Mouse (Mus musculus) heart, postnatal 0 days (tissue): ENCODE measurements around the gene Gm49383. TPM values are rescaled to one million over a fixed set of nuclear protein-coding genes. Genes with fewer than 3 reads are reported as not detected.
A peak's percentile ranks its signal among the peaks of the same experiment; 100 is the strongest.

Experiments
- ATAC-seq: fragments of 200-750 bp; cut with Nextera tagmentation; 2 replicates; pipeline ENCODE4 v1.8.0; 2017; ENCODE audit warnings: low read depth, moderate number of reproducible peaks, moderate library complexity; ENCODE audit not compliant: insufficient read depth
- DNase-seq: peaks from one replicate; pipeline ENCODE4 v3.0.0-alpha.2; 2016; ENCODE audit warnings: low spot score
- H3K27ac ChIP-seq: fragments of 300-500 bp; sonication (generic); 2 replicates; pipeline ENCODE4 v1.5.1; 2014; ENCODE audit warnings: low read depth, mild to moderate bottlenecking
- H3K27me3 ChIP-seq: fragments of 300-500 bp; sonication (generic); 2 replicates; pipeline ENCODE4 v1.6.1; 2014; ENCODE audit warnings: low read length, mixed read lengths; ENCODE audit not compliant: control insufficient read depth, insufficient read depth
- H3K36me3 ChIP-seq: fragments of 300-500 bp; sonication (generic); replicated peaks from 2 replicates; pipeline ENCODE4 v1.6.1; 2014; ENCODE audit warnings: low read length, mixed read lengths; ENCODE audit not compliant: control insufficient read depth, insufficient read depth
- H3K4me1 ChIP-seq: fragments of 300-500 bp; sonication (generic); 2 replicates; pipeline ENCODE4 v1.6.1; 2014; ENCODE audit warnings: antibody characterized with exemption; ENCODE audit not compliant: control insufficient read depth, insufficient read depth
- H3K4me2 ChIP-seq: fragments of 300-500 bp; sonication (generic); 2 replicates; pipeline ENCODE4 v1.6.1; 2014; ENCODE audit warnings: low read depth, mild to moderate bottlenecking, low read length, moderate library complexity
- H3K4me3 ChIP-seq: fragments of 300-500 bp; sonication (generic); 2 replicates; pipeline ENCODE4 v1.5.1; 2014; ENCODE audit warnings: low read depth, low read length
- H3K9ac ChIP-seq: fragments of 300-500 bp; sonication (generic); replicated peaks from 2 replicates; pipeline ENCODE4 v1.6.1; 2014; ENCODE audit warnings: low read depth, low read length, mixed read lengths
- H3K9me3 ChIP-seq: fragments of 300-500 bp; sonication (generic); replicated peaks from 2 replicates; pipeline ENCODE4 v1.6.1; 2016; ENCODE audit warnings: low read length; ENCODE audit not compliant: control insufficient read depth
- CTCF ChIP-seq: IDR thresholded peaks from 2 replicates; pipeline ENCODE4 v1.5.1; 2016; ENCODE audit warnings: antibody characterized with exemption, control low read depth, low read depth
- EP300 ChIP-seq: IDR thresholded peaks from 2 replicates; pipeline ENCODE4 v1.6.1; 2016; ENCODE audit warnings: antibody characterized with exemption, low read depth
- WGBS: fragments of 180-500 bp; shearing (Covaris S2); extraction: QIAGEN DNeasy Blood & Tissue Kit; methylation state at CpG from one replicate; pipeline ENCODE4 v1.1.7; 2014; 5-methylcytosine and 5-hydroxymethylcytosine counted together
- polyA plus RNA-seq: library from polyadenylated mRNA; unstranded; fragments of >200 nt; fragmentation: Nextera tagmentation; extraction: Ambion mirVana; gene quantifications from 2 replicates; pipeline ENCODE4 v1.2.1, GENCODE M21; 2015
- total RNA-seq: library from RNA; depleted of rRNA; stranded (reverse); fragments of >200 nt; gene quantifications from 2 replicates; pipeline ENCODE4 v1.2.3, GENCODE M21; 2014; ENCODE audit warnings: low replicate concordance

Gm49383 gene
- total and polyA plus RNA-seq, 2 experiments from 2014 or later = 6.3 to 7.9 TPM

DNA sequence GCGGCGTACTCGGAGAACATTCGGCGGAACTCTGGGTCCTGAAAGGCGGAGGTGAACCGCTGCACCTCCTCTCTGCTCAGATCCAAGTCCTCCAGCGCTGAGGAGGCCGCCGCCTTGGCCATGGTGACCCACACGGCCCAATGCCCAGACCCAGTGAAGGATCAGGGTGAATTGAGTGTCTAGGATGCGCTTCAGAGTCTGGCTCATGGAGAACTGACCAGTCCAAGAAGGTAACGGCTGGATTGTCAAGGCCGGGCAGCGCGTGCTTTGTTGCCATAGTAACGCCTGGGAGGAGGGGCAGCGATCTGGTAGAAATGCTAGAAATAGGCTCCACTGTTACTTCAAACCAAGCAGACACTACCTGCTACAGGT, 1.2 kb upstream of the Gm49383 start, which contains the start of gene Dnaaf2:
Gene Dnaaf2 (minus strand): TSS at position 266 of the 372 bp plus-strand sequence.
- Histone ChIP-seq H3K4me2 (peak within 1 kb of the TSS; percentile 93), H3K9me3 (no peaks in the 10 kb centered on the region), H3K27ac (peak within 1 kb of the TSS; percentile 86), H3K9ac (peak within 1 kb of the TSS; percentile 86), H3K4me1 (peaks cover 4% of the 10 kb centered on the region; the same call in 1 of the 2 replicates), H3K36me3 (peaks cover 23% of the 10 kb centered on the region), H3K4me3 (peak within 1 kb of the TSS; percentile 99), H3K27me3 (no peaks in the 10 kb centered on the region)
- WGBS = 0% methylated on average over 18 of the region's 18 CpGs
- DNase-seq = peak; percentile 51
- ATAC-seq = peak; percentile 28; the same call in 1 of the 2 replicates
- TF ChIP-seq EP300 (no peak), CTCF (no peak)

DNA sequence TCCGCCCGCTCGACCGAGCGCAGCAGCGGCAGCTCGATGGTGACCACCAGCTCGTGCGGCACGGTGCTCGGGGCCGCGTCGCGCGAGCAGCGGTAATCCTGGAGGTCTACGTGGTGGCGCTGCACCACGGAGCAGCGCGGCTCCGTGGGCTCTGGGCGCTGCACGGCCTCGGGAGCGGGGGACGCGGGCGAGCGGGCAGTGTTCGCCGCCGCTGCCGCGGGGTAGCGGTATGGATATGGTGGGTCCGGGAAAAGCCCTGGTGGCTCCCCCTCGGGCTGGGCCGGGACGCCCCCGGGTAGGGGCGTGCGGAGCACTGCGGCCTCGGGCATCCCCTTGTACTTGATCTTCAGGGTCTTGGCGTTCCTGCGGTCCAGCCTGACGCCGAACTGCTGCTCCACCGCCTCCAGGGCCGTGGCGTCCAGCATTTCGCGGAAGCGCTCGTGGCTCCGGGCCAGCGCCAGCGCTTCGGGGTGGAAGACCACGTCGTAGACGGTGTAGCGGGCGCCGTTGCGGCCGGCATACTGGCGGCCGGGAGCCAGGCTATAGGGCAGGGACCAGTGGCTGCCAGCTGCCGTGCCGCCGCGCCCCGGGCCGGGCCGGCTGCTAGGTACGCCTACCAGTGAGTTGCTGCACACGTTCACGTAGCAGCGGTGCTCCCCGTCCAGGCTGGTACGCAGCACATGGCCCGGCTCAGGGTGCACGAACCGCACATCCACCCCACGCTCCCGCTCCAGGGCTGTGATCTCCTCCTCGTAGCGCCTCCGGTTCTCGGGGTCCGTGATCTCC, 667 bp upstream of the Gm49383 start:
- peak overlapping the region; percentile 86 for H3K9ac ChIP-seq
- no peaks in the 10 kb centered on the region for H3K9me3 ChIP-seq
- TF ChIP-seq EP300 (no peak), CTCF (no peak)
- H3K36me3 ChIP-seq = peaks cover 18% of the 10 kb centered on the region
- under 1% methylated on average over 89 of the region's 94 CpGs for WGBS
- peak overlapping the region; percentile 86 for H3K27ac ChIP-seq
- peak overlapping the region; percentile 93 for H3K4me2 ChIP-seq
- peaks cover 4% of the 10 kb centered on the region; the same call in 1 of the 2 replicates for H3K4me1 ChIP-seq
- ATAC-seq (peak; percentile 64), DNase-seq (peak; percentile 25)
- no peaks in the 10 kb centered on the region for H3K27me3 ChIP-seq
- peak overlapping the region; percentile 99 for H3K4me3 ChIP-seq

DNA sequence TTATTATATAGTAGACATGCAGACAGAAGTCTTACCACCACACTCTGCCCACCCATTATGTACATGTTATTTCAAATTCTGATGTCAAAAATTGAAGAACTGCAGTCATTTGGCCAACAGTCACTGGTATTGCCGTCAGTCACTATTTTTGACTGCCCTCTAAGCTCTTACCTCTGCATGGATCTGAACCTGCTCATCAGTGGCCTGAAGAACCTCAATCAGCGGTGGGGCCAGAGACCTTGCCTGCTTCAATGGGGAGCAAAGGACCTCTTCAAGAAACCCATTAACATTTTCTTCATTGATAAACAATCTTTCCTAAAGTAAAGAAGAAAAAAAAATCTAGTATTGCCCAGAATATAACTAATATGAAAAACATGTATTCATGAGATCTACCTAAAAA, 4.3 kb downstream of the Gm49383 start:
- WGBS = 82% methylated on average over 2 of the region's 2 CpGs

DNA sequence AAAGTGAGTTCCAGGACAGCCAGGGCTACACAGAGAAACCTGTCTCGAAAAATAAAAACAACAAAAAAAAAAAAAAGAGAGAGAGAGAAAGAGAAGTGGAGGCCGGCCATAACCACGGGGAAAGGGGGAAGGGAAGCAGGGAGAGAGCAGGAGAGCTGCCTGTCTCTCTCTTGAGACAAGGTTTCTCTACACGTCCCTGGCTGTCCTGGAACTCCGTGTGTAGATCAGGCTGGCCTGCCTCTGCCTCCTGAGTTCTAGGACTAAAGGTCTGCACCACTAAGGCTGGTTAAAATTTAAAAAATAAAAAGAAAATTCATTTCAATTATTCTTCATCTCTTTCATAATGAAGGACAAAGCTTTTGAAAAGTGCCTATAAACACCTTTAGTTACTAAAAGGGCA, 5.5 kb downstream of the Gm49383 start:
- TF ChIP-seq EP300 = no peak
- TF ChIP-seq CTCF = no peak
- Histone ChIP-seq H3K4me1 (peaks cover 13% of the 10 kb centered on the region), H3K36me3 (peaks cover 22% of the 10 kb centered on the region; the same call in 1 of the 2 replicates), H3K9me3 (no peaks in the 10 kb centered on the region), H3K27ac (no peak overlapping the region), H3K27me3 (no peaks in the 10 kb centered on the region), H3K9ac (no peak overlapping the region), H3K4me2 (no peak overlapping the region), H3K4me3 (no peak overlapping the region)
- DNase-seq (no peak), ATAC-seq (no peak)
- 85% methylated on average over 5 of the region's 5 CpGs for WGBS

More for the DNA sequence above, 4.3 kb downstream of the Gm49383 start:
- DNase-seq = no peak
- no peak overlapping the region for H3K27ac ChIP-seq
- no peaks in the 10 kb centered on the region for H3K9me3 ChIP-seq
- no peak for TF ChIP-seq CTCF
- TF ChIP-seq EP300 = no peak
- H3K4me2 ChIP-seq = no peak overlapping the region
- no peak for ATAC-seq
- 0 out of 2 replicates have a peak, but pooled peaks cover 15% of the 10 kb centered on the region for H3K36me3 ChIP-seq
- H3K4me3 ChIP-seq = no peak overlapping the region
- peaks cover 4% of the 10 kb centered on the region; the same call in 1 of the 2 replicates for H3K4me1 ChIP-seq
- no peak overlapping the region for H3K9ac ChIP-seq
- no peaks in the 10 kb centered on the region for H3K27me3 ChIP-seq

DNA sequence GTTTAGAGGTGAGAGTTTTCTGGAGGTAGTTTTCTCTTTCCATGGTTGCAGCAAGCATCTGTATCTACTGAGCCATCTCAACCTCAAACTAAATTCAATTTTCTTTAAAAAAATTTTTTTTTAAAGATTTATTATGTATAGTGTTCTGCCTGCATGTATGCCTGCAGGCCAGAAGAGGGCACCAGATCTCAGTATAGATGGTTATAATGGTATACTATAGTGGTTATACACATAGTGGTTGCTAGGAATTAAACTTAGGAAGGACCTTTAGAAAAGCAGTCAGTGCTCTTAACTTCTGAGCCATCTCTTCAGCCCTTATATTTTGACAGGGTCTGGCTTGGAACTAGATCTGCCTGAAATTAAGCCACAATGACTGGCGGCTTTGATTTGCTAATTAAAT, 6.4 kb downstream of the Gm49383 start:
- peak; percentile 36 for TF ChIP-seq CTCF
- no peak for TF ChIP-seq EP300
- ATAC-seq (peak; percentile 41; the same call in 1 of the 2 replicates), DNase-seq (no peak)
- peaks cover 22% of the 10 kb centered on the region; the same call in 1 of the 2 replicates for H3K36me3 ChIP-seq
- no peak overlapping the region for H3K4me2 ChIP-seq
- peak overlapping the region; percentile 47; the same call in 1 of the 2 replicates for H3K27ac ChIP-seq
- no peak overlapping the region for H3K4me3 ChIP-seq
- no peaks in the 10 kb centered on the region for H3K27me3 ChIP-seq
- peaks cover 12% of the 10 kb centered on the region for H3K4me1 ChIP-seq
- WGBS = 100% methylated on average over 1 of the region's 1 CpGs
- H3K9me3 ChIP-seq = no peaks in the 10 kb centered on the region
- H3K9ac ChIP-seq = no peak overlapping the region

DNA sequence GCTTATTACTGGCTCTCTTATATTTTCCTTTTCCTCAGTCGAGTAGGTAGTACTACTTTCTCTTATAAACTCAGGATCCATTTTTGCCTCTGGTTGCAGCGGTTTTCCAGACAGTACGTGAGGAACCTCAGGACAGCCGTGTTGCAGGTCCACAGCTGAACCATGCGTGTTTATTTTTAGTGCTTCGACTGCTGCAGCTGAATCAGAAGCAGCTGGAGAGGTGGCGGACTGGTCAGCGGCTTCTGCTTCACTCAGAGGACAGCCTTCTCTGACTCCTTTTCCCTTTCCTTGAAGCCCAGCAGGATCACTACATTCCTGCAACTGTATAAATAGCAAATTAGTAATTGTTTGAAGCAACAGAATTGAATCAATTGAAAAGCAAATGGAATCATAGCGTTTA, 6.8 kb downstream of the Gm49383 start:
- Histone ChIP-seq H3K27me3 (no peaks in the 10 kb centered on the region), H3K27ac (peak overlapping the region; percentile 47), H3K4me2 (no peak overlapping the region), H3K9ac (no peak overlapping the region), H3K4me3 (no peak overlapping the region), H3K36me3 (peaks cover 22% of the 10 kb centered on the region; the same call in 1 of the 2 replicates), H3K9me3 (no peaks in the 10 kb centered on the region), H3K4me1 (peaks cover 16% of the 10 kb centered on the region)
- WGBS = 47% methylated on average over 9 of the region's 9 CpGs
- DNase-seq (no peak), ATAC-seq (peak; percentile 57; the same call in 1 of the 2 replicates)
- TF ChIP-seq EP300 (no peak), CTCF (no peak)
